Mouse (Mus musculus): ENCODE measurements around the gene Crtc1.

- no peak for TF ChIP-seq CTCF (IDR thresholded peaks at IDR 0.05)
- no peak for TF ChIP-seq EP300 (IDR thresholded peaks at IDR 0.05)
These were observed 19.3 kb downstream of the Crtc1 start for GRCm38 (mm10) chr8:70419879-70420643.

Data from lung, postnatal 0 days (tissue).